Mouse (Mus musculus) limb, embryonic 14.5 days (tissue): ENCODE results near the gene Wt1. TPM values are rescaled to one million over a fixed set of nuclear protein-coding genes. Genes with fewer than 3 reads are reported as not detected.

Experiments used
- ATAC-seq: fragments of 200-750 bp; cut with Nextera tagmentation; 2 replicates; pipeline ENCODE4 v1.8.0; 2017; ENCODE audit warnings: low read depth, moderate number of reproducible peaks, moderate TSS enrichment; ENCODE audit not compliant: low FRiP score
- DNase-seq: peaks from one replicate; pipeline ENCODE4 v3.0.0-alpha.2; 2015; ENCODE audit warnings: low spot score
- H3K27ac ChIP-seq: fragments of 300-500 bp; sonication (generic); replicated peaks from 2 replicates; pipeline ENCODE4 v1.5.1; 2014; ENCODE audit warnings: low read depth, mild to moderate bottlenecking, low read length, moderate library complexity, mixed read lengths
- H3K27me3 ChIP-seq: fragments of 300-500 bp; sonication (generic); 2 replicates; pipeline ENCODE4 v1.6.1; 2014; ENCODE audit warnings: low read length, mixed read lengths; ENCODE audit not compliant: control insufficient read depth, insufficient read depth
- H3K36me3 ChIP-seq: fragments of 300-500 bp; sonication (generic); 2 replicates; pipeline ENCODE4 v1.6.1; 2014; ENCODE audit warnings: mild to moderate bottlenecking, low read length, moderate library complexity, mixed read lengths; ENCODE audit not compliant: control insufficient read depth, insufficient read depth
- H3K4me1 ChIP-seq: fragments of 300-500 bp; sonication (generic); 2 replicates; pipeline ENCODE4 v1.6.1; 2014; ENCODE audit warnings: antibody characterized with exemption, low read length, mixed read lengths; ENCODE audit not compliant: control insufficient read depth, insufficient read depth
- H3K4me2 ChIP-seq: fragments of 300-500 bp; sonication (generic); replicated peaks from 2 replicates; pipeline ENCODE4 v1.6.1; 2014; ENCODE audit warnings: low read depth, mild to moderate bottlenecking, low read length, moderate library complexity; ENCODE audit not compliant: severe bottlenecking
- H3K4me3 ChIP-seq: fragments of 300-500 bp; sonication (generic); replicated peaks from 2 replicates; pipeline ENCODE4 v1.5.1; 2014; ENCODE audit warnings: low read length
- H3K9ac ChIP-seq: fragments of 300-500 bp; sonication (generic); 2 replicates; pipeline ENCODE4 v1.6.1; 2014; ENCODE audit warnings: mild to moderate bottlenecking, low read depth, low read length, moderate library complexity; ENCODE audit not compliant: severe bottlenecking
- H3K9me3 ChIP-seq: fragments of 300-500 bp; sonication (generic); 2 replicates; pipeline ENCODE4 v1.6.1; 2016; ENCODE audit warnings: low read length; ENCODE audit not compliant: control insufficient read depth
- POLR2A ChIP-seq: fragments of 200-500 bp; IDR thresholded peaks from 2 replicates; pipeline ENCODE4 v1.8.0; 2012; ENCODE audit warnings: inconsistent platforms, mild to moderate bottlenecking, moderate library complexity, borderline replicate concordance; ENCODE audit not compliant: insufficient read depth, insufficient read length; ENCODE audit errors: extremely low read depth
- WGBS: fragments of 180-500 bp; shearing (Covaris S2); extraction: QIAGEN DNeasy Blood & Tissue Kit; methylation state at CpG from one replicate; pipeline ENCODE4 v1.1.7; 2014; 5-methylcytosine and 5-hydroxymethylcytosine counted together
- polyA plus RNA-seq, 2 experiments: library from polyadenylated mRNA; depleted of rRNA in 1 of 2; stranded (reverse) in 1 of 2; unstranded in 1 of 2; fragments of >200 nt; fragmentation: Nextera tagmentation in 1 of 2; extraction: Ambion mirVana in 1 of 2; gene quantifications; 2 replicates each; pipeline versions ENCODE4 v1.2.1 to v1.2.3; 2012 to 2014

The Wt1 gene
- polyA plus RNA-seq, 2 experiments, result 0.22 to 1.3 TPM

DNA sequence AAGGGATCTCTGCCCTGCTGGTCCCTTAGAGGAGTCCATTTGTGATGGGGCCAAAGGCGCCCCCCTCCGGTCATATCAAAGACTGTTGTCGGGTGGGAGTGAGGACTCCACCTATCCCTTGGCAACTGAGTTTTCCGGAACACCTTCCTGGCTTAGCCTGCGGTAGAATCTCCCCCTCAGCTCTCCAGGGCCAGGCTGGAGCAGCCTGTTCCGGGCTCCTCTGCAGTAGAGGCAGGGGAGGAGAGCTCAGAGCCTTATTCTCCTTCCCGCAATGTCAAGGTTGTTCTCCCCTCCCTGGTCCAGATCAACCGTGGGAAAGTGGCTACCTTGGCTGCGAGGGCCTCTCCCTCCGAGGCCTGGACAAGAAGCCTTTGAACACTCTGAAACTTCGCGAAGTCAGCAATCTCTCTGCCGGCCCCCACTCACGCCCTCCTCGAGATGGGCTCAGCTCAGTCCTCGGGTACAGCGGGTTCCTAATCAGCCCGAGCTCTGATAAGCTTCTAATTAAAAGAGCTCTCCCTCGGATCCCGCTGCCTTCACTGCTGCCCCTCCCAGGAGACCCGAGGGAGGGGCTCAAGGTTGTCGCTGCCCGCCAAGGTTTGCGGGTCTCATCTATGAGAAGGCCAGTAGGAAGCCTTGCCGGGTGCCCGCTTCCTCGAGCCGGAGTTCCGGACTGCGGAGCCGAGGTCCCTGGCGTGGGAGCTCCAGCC, 4.2 kb downstream of the Wt1 start:
- H3K9me3 ChIP-seq, result no peaks in the 10 kb centered on the region
- no peak overlapping the region for H3K4me3 ChIP-seq
- H3K4me2 ChIP-seq, result no peak overlapping the region
- TF ChIP-seq POLR2A, result no peak
- H3K27me3 ChIP-seq, result peaks cover 98% of the 10 kb centered on the region
- peaks cover 5% of the 10 kb centered on the region; the same call in 1 of the 2 replicates for H3K4me1 ChIP-seq
- H3K36me3 ChIP-seq, result no peaks in the 10 kb centered on the region
- H3K27ac ChIP-seq, result no peak overlapping the region
- H3K9ac ChIP-seq, result no peak overlapping the region
- DNase-seq, result no peak
- 1% methylated on average over 32 of the region's 32 CpGs for WGBS
- ATAC-seq, result no peak

DNA sequence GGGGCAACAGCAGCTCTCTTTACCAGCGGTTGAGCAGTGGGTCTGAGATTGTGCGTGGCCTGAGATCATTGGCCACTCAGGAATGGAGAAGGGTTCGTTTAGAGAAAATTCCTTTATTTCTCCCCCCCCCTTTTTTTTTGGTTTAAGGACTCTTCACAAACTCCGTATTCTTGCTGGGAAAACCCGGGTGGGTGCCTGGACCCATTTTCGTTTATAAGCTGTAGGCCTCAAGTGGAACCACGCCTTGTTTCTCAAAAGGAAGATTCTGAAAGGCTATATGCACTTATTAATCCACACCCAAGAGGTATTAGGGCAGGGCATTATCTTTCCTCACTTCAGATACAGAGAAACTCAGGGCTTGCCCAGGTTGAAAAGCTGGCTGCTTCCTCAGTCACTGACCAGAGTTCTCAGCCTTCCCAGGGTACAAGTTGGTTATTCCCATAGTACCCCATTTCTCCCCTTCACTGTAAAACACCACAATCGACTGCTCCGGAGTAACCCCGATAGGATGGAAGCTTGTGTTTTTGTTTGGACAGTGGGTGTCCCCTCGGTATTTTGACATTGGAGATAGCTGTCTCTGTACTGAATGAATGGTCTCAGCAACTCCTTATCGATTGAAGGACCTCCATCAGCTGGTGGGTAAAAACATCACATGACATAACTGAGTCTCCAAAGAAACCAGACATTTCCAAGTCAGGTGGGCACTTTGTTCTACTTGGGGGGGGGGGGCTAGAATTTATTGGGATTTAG, 4.9 kb downstream of the Wt1 start:
- Histone ChIP-seq H3K4me3 (no peak overlapping the region), H3K9me3 (no peaks in the 10 kb centered on the region), H3K27ac (no peak overlapping the region), H3K9ac (no peak overlapping the region), H3K4me1 (peaks cover 5% of the 10 kb centered on the region; the same call in 1 of the 2 replicates), H3K27me3 (peaks cover 98% of the 10 kb centered on the region), H3K4me2 (no peak overlapping the region), H3K36me3 (no peaks in the 10 kb centered on the region)
- DNase-seq (no peak), ATAC-seq (no peak)
- TF ChIP-seq POLR2A, result no peak
- WGBS, result 6% methylated on average over 12 of the region's 12 CpGs

DNA sequence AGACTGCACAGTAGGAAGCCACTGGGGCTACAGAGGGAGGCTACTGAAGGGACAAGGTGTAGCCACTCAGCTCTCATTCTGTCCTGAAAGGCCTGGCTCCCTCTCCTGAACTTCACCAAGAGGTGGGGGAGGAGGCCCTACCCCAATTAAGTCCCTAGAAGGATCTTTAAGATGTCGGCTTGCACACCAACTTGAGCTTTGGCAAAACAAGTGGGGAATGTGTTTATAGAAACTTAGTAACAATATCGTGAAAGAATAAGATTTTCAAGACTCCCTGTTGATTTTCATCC, 5.4 kb downstream of the Wt1 start:
- DNase-seq, result no peak
- no peak for ATAC-seq
- Histone ChIP-seq H3K27ac (no peak overlapping the region), H3K4me2 (no peak overlapping the region), H3K4me3 (no peak overlapping the region), H3K9me3 (no peaks in the 10 kb centered on the region), H3K36me3 (no peaks in the 10 kb centered on the region), H3K27me3 (peaks cover 98% of the 10 kb centered on the region), H3K4me1 (0 out of 2 replicates have a peak, but pooled peaks cover 5% of the 10 kb centered on the region), H3K9ac (no peak overlapping the region)
- TF ChIP-seq POLR2A, result no peak
- 3% methylated on average over 2 of the region's 2 CpGs for whole genome bisulfite sequencing

DNA sequence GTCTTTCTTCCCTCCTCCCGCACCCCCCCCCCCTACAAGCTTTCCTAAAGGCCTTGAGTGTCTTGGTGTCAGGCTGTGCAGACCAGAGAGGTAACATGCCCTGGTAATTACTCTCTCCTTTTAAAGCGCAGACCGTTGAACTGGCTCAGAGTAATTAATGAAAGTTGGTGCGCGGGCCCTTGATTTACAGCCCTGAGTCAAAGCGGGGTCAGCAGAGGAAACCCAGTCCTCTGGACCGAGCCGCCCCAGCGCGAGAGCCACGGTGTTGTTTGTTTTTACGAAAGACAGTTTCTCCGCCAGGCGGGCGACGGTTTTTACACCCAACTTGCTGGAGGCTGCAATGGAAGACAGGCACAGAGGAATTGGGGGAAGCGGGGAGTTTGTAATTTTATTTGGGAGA, 6.0 kb downstream of the Wt1 start:
- under 1% methylated on average over 16 of the region's 17 CpGs for WGBS
- 0 out of 2 replicates have a peak, but pooled peaks cover 2% of the 10 kb centered on the region for H3K4me1 ChIP-seq
- H3K36me3 ChIP-seq, result no peaks in the 10 kb centered on the region
- no peak for ATAC-seq
- H3K9me3 ChIP-seq, result no peaks in the 10 kb centered on the region
- no peak overlapping the region for H3K9ac ChIP-seq
- no peak for TF ChIP-seq POLR2A
- no peak overlapping the region for H3K27ac ChIP-seq
- no peak overlapping the region for H3K4me2 ChIP-seq
- no peak overlapping the region for H3K4me3 ChIP-seq
- peaks cover 98% of the 10 kb centered on the region for H3K27me3 ChIP-seq
- no peak for DNase-seq

DNA sequence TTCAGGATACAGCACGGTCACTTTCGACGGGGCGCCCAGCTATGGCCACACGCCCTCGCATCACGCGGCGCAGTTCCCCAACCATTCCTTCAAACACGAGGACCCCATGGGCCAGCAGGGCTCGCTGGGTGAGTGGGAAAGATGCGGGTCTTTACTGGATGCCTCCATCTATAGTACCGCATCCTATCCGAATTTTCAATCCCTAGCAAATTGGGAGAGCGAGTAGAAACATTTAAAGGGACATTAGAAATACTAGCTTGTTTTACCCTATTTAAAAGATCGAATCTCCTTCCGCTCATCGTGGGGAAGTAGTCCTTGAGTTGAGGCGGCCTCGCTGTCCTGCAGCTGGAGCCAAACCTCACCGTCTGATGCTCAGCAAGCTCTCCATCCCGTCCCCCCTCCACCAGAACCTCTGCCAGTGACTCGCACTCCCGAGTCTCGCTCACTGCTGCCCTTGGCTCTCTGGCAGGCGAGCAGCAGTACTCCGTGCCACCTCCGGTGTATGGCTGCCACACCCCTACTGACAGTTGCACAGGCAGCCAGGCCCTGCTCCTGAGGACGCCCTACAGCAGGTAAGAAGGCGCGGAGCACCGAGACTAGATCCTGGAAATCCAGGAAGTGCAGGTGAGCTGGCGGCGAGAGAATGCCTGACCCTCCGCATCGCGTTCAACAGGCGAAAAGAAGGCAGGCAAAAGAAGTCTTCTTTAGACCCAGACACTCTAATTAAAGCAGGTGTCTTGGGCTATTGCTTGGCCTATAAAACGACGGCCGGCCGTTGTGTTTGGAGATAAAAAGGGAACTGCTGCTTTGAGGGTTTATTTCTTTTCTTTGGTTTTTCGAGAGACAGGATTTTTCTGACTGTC, 6.8 kb downstream of the Wt1 start:
- 2% methylated on average over 43 of the region's 43 CpGs for WGBS
- no peak overlapping the region for H3K27ac ChIP-seq
- peaks cover 99% of the 10 kb centered on the region for H3K27me3 ChIP-seq
- DNase-seq, result no peak
- H3K4me3 ChIP-seq, result no peak overlapping the region
- no peak for TF ChIP-seq POLR2A
- no peaks in the 10 kb centered on the region for H3K4me1 ChIP-seq
- no peaks in the 10 kb centered on the region for H3K9me3 ChIP-seq
- ATAC-seq, result no peak
- H3K36me3 ChIP-seq, result no peaks in the 10 kb centered on the region
- no peak overlapping the region for H3K4me2 ChIP-seq
- no peak overlapping the region for H3K9ac ChIP-seq
